Mouse (Mus musculus): Measurements from ENCODE around the gene H2afx. TPM values are rescaled to one million over a fixed set of nuclear protein-coding genes. Genes with fewer than 3 reads are reported as not detected.

Gene H2afx
- 100 to 1,000 TPM; 273 to 278 TPM for total RNA-seq (2023)

GRCm38 (mm10) chr9:44334396-44335330, at the start of gene H2afx:
Gene H2afx (plus strand): TSS chr9:44334694.

GRCm38 (mm10) chr9:44288076-44288958, 46.2 kb upstream of the H2afx start, which contains the start of gene Abcg4:
Gene Abcg4 (minus strand): TSS chr9:44288615.

GRCm38 (mm10) chr9:44305466-44306079, 28.9 kb upstream of the H2afx start, which contains the start of gene Hinfp:
Gene Hinfp (minus strand): TSS chr9:44305671.

GRCm38 (mm10) chr9:44319887-44320798, 14.4 kb upstream of the H2afx start, which contains the start of gene C2cd2l:
Gene C2cd2l (minus strand): TSS chr9:44320285.

GRCm38 (mm10) chr9:44325768-44326370, 8.6 kb upstream of the H2afx start, which contains the start of gene Dpagt1:
Gene Dpagt1 (plus strand): TSS chr9:44326019.

GRCm38 (mm10) chr9:44343781-44344421, 9.4 kb downstream of the H2afx start, which contains the start of gene Hmbs:
Gene Hmbs (minus strand): TSS chr9:44344228.

GRCm38 (mm10) chr9:44361190-44361917, 26.9 kb downstream of the H2afx start, which contains the start of gene Vps11:
Gene Vps11 (minus strand): TSS chr9:44361670.

GRCm38 (mm10) chr9:44379054-44379834, 44.8 kb downstream of the H2afx start, which contains the start of gene Hyou1:
Gene Hyou1 (plus strand): TSS chr9:44379490.

Other genes starting within 250 kb of the H2afx start
- under 1 TPM; 0.16 to 0.22 TPM for gene Mfrp, start 233.0 kb upstream of the H2afx start, total RNA-seq (2023)
- under 1 TPM in 1 of 2 experiments, not detected in 1; 0.49 TPM for gene C1qtnf5, start 227.4 kb upstream of the H2afx start, total RNA-seq (2023)
- not detected for gene Gm49380, start 221.2 kb upstream of the H2afx start, total RNA-seq (2023)
- 10 to 100 TPM; 29.2 to 31.1 TPM for gene Rnf26, start 221.2 kb upstream of the H2afx start, total RNA-seq (2023)
- gene Mcam, start 200.2 kb upstream of the H2afx start, total RNA-seq (2023), result 1 to 10 TPM; 3.6 to 5.1 TPM
- 100 to 1,000 TPM; 215 to 217 TPM for gene Cbl, start 100.6 kb upstream of the H2afx start, total RNA-seq (2023)
- gene Ccdc153, start 94.0 kb upstream of the H2afx start, total RNA-seq (2023), result not detected
- 1 to 10 TPM; 1.6 TPM for gene Pdzd3, start 83.2 kb upstream of the H2afx start, total RNA-seq (2023)
- 10 to 100 TPM; 61.4 to 69.3 TPM for gene Nlrx1, start 66.1 kb upstream of the H2afx start, total RNA-seq (2023)
- gene Abcg4, start 46.1 kb upstream of the H2afx start, total RNA-seq (2023), result 1 to 10 TPM; 3.7 to 9.7 TPM
- 10 to 100 TPM; 35.6 to 40.8 TPM for gene Hinfp, start 29.0 kb upstream of the H2afx start, total RNA-seq (2023)
- 10 to 100 TPM; 21.6 to 23.7 TPM for gene C2cd2l, start 14.4 kb upstream of the H2afx start, total RNA-seq (2023)
- gene Dpagt1, start 8.7 kb upstream of the H2afx start, total RNA-seq (2023), result 10 to 100 TPM; 13.9 to 15.2 TPM
- 10 to 100 TPM; 43.9 to 66.5 TPM for gene Hmbs, start 9.5 kb downstream of the H2afx start, total RNA-seq (2023)
- 10 to 100 TPM; 37.1 to 37.2 TPM for gene Vps11, start 27.0 kb downstream of the H2afx start, total RNA-seq (2023)
- 10 to 100 TPM; 50.6 to 54.5 TPM for gene Hyou1, start 44.8 kb downstream of the H2afx start, total RNA-seq (2023)
- 10 to 100 TPM; 12.4 to 13.7 TPM for gene Slc37a4, start 62.2 kb downstream of the H2afx start, total RNA-seq (2023)
- 1,000 to 10,000 TPM in 1 of 2 experiments, 100 to 1,000 TPM in 1; 988 to 1,162 TPM for gene Rps25, start 72.4 kb downstream of the H2afx start, total RNA-seq (2023)
- gene Trappc4, start 72.9 kb downstream of the H2afx start, total RNA-seq (2023), result 10 to 100 TPM; 50.5 to 53.9 TPM
- gene Ccdc84, start 83.9 kb downstream of the H2afx start, total RNA-seq (2023), result 10 to 100 TPM; 23.0 to 26.9 TPM
- gene Foxr1, start 106.4 kb downstream of the H2afx start, total RNA-seq (2023), result not detected
- not detected for gene Upk2, start 120.3 kb downstream of the H2afx start, total RNA-seq (2023)
- gene Bcl9l, start 148.1 kb downstream of the H2afx start, total RNA-seq (2023), result 10 to 100 TPM in 1 of 2 experiments, 1 to 10 TPM in 1; 6.9 to 10.2 TPM
- gene Cxcr5, start 227.2 kb downstream of the H2afx start, total RNA-seq (2023), result under 1 TPM; 0.24 to 0.42 TPM